Comparison of ENCODE assay signal across 8 mouse cellular contexts in the genomic region with DNA sequence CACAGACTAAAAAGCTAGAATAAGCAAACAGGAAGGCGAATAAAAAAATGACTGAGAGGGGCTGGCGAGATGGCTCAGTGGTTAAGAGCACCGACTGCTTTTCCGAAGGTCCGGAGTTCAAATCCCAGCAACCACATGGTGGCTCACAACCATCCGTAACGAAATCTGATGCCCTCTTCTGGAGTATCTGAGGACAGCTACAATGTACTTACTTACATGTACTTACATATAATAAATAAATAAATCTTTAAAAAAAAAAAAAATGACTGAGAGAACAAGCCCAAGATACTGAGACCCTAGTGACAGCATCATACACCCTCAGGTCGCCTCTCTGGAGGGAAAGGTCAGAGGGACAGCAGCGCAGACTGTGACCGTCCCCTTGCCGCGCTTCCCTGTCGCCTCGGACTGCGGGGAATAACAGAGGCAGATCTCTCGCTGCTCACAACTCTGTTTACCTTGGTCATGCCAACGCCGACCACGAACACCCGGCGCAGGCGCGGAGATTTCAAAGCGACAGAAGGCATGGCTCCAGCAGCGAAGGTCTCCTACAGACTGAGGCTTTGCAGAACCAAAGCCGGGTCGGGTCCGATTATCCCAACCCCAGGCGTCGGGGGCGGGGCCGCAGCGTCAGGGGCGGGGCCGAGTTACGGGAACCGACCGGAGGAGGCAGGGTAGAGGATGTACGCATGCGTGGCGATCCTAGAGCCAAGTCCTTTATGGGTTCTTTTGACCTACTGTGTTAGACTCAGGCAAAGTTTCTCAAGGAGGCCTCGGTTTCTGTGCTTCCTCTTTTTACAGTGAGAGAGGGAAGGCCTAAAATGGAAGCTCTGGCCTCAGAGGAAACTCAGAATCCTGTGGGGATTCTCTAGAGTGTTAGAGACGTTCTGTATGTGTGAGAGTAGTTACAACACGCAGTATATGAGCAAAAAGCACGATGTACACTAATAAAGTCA. TPM values are rescaled to one million over a fixed set of nuclear protein-coding genes. Genes with fewer than 3 reads are reported as not detected.
DNase-seq lines count a peak whose midpoint lies in the region; ATAC-seq and TF ChIP-seq lines count a peak whose summit lies in the region.

No protein-coding gene starts in this region.

- peak; percentile 94 for DNase-seq in gastrocnemius, postnatal 10 days
- DNase-seq in left cerebral cortex, postnatal 10 days (ENCODE audit: extremely low spot score in 1 of 2, low spot score in 2 of 2) = peak; percentile 88 to 95
- peak; percentile 92 for DNase-seq in right cerebral cortex, postnatal 25 days
- DNase-seq in urinary bladder, postnatal 4 days (ENCODE audit: low spot score in 2 of 2) = peak; percentile 88 to 94

- H3K4me1 ChIP-seq in cortical plate, adult 2 months (ENCODE audit: control insufficient read depth, insufficient read depth, low read length) = no peaks in the 10 kb centered on the region

- no peak overlapping the region for H3K27ac ChIP-seq in cortical plate, adult 2 months (ENCODE audit: insufficient read depth, low read length)

- TF ChIP-seq POLR2A in cortical plate, adult 2 months (IDR thresholded peaks at IDR 0.05; ENCODE audit: extremely low read depth, insufficient read depth, low read length) = peak; percentile 88

- ATAC-seq in activated CD4-positive, CD25-positive, alpha-beta regulatory T cell, adult 4 months = peak; percentile 78
- peak; percentile 86 for ATAC-seq in inflammation-experienced regulatory T-cells, adult 6 months
- ATAC-seq in megakaryocyte-erythroid progenitor cell, adult 5-6 weeks (replicated peaks; ENCODE audit: low FRiP score, low TSS enrichment, poor library complexity, severe bottlenecking) = peak; percentile 97

- no peak for TF ChIP-seq CTCF in cortical plate, adult 2 months (IDR thresholded peaks at IDR 0.05; ENCODE audit: extremely low read depth, insufficient read depth, low read length)

- H3K4me3 ChIP-seq in cortical plate, adult 2 months (ENCODE audit: insufficient read depth, low read length) = peak overlapping the region; percentile 70

- intact Hi-C loops in left cerebral cortex, postnatal 10 days (cut with DNase I) = loop anchor here (5.0 kb wide), 1 partner anchor 181 kb away; no protein-coding TSS in a partner anchor

RNA-seq across cellular contexts. Expression of gene Podn, which starts 22.0 kb away (rescaled TPM):
- not detected for polyA plus RNA-seq in activated CD4-positive, CD25-positive, alpha-beta regulatory T cell, adult 4 months (2017; shearing (Covaris generic))
- polyA plus RNA-seq in cortical plate, adult 2 months (2012; rRNA removed) = 12.3 and 12.4 TPM in 2 replicates
- total RNA-seq in gastrocnemius, postnatal 10 days (2021) = 1 to 10 TPM; 7.6 to 9.7 TPM
- not detected for polyA plus RNA-seq in inflammation-experienced regulatory T-cells, adult 6 months (2017; shearing (Covaris generic))
- 1 to 10 TPM; 4.4 to 5.8 TPM for total RNA-seq in left cerebral cortex, postnatal 10 days (2021)
- 1.4 TPM in 1 of 2 replicates, not detected in the other for total RNA-seq in megakaryocyte-erythroid progenitor cell, adult 5-6 weeks (2014; fragmentation: Nextera tagmentation)
- total RNA-seq in megakaryocyte-erythroid progenitor cell, adult 5-6 weeks (2017) = 1.2 TPM in 1 of 2 replicates, not detected in the other

RNA-seq across cellular contexts. Expression of gene Scp2, which starts 26.6 kb away (rescaled TPM):
- 100 to 1,000 TPM; 304 to 413 TPM for polyA plus RNA-seq in activated CD4-positive, CD25-positive, alpha-beta regulatory T cell, adult 4 months (2017; shearing (Covaris generic))
- polyA plus RNA-seq in cortical plate, adult 2 months (2012; rRNA removed) = 213 and 228 TPM in 2 replicates
- total RNA-seq in gastrocnemius, postnatal 10 days (2021) = 100 to 1,000 TPM; 114 to 126 TPM
- 100 to 1,000 TPM; 286 to 396 (median 300) TPM for polyA plus RNA-seq in inflammation-experienced regulatory T-cells, adult 6 months (2017; shearing (Covaris generic))
- total RNA-seq in left cerebral cortex, postnatal 10 days (2021) = 10 to 100 TPM; 73.0 to 79.6 TPM
- 111 and 129 TPM in 2 replicates for total RNA-seq in megakaryocyte-erythroid progenitor cell, adult 5-6 weeks (2014; fragmentation: Nextera tagmentation)
- total RNA-seq in megakaryocyte-erythroid progenitor cell, adult 5-6 weeks (2017) = 197 and 203 TPM in 2 replicates

RNA-seq across cellular contexts. Expression of gene Echdc2, which starts 47.0 kb away (rescaled TPM):
- polyA plus RNA-seq in activated CD4-positive, CD25-positive, alpha-beta regulatory T cell, adult 4 months (2017; shearing (Covaris generic)) = 1 to 10 TPM in 1 of 2 experiments, under 1 TPM in 1; 0.88 to 1.3 TPM
- 49.6 and 58.1 TPM in 2 replicates for polyA plus RNA-seq in cortical plate, adult 2 months (2012; rRNA removed)
- 1 to 10 TPM; 3.1 to 3.4 TPM for total RNA-seq in gastrocnemius, postnatal 10 days (2021)
- polyA plus RNA-seq in inflammation-experienced regulatory T-cells, adult 6 months (2017; shearing (Covaris generic)) = 1 to 10 TPM; 1.6 to 3.1 (median 2.5) TPM
- 10 to 100 TPM in 1 of 2 experiments, 1 to 10 TPM in 1; 9.4 to 11.0 TPM for total RNA-seq in left cerebral cortex, postnatal 10 days (2021)
- 0.39 TPM in 1 of 2 replicates, not detected in the other for total RNA-seq in megakaryocyte-erythroid progenitor cell, adult 5-6 weeks (2014; fragmentation: Nextera tagmentation)
- not detected in 2 replicates for total RNA-seq in megakaryocyte-erythroid progenitor cell, adult 5-6 weeks (2017)
